ENCODE assay signal across 8 mouse cellular contexts in genomic region chr13:119487880-119488580, GRCm38 (mm10). TPM values are rescaled to one million over a fixed set of nuclear protein-coding genes. Genes with fewer than 3 reads are reported as not detected.
A peak's percentile ranks its signal among the peaks of the same experiment; 100 is the strongest.
DNase-seq lines count a peak whose midpoint lies in the region; ATAC-seq and TF ChIP-seq lines count a peak whose summit lies in the region.

Tmem267 (plus strand) TSS chr13:119488039.
3110070M22Rik (minus strand) TSS chr13:119488383.

- TF ChIP-seq POLR2A in testis, adult 2 months (IDR thresholded peaks at IDR 0.05; ENCODE audit: control insufficient read depth, low read depth, low read length): no peak

- no peaks in the 10 kb centered on the region for H3K4me1 ChIP-seq in embryonic facial prominence, embryonic 14.5 days (ENCODE audit: control insufficient read depth, insufficient read depth, low read length)
- H3K4me1 ChIP-seq in heart, embryonic 12.5 days (replicated peaks): no peaks in the 10 kb centered on the region
- no peaks in the 10 kb centered on the region for H3K4me1 ChIP-seq in kidney, postnatal 0 days (replicated peaks; ENCODE audit: insufficient read depth, low read length)
- H3K4me1 ChIP-seq in neural tube, embryonic 11.5 days (ENCODE audit: control insufficient read depth, insufficient read depth, low read length): no peaks in the 10 kb centered on the region
- peaks cover 2% of the 10 kb centered on the region; the same call in 1 of the 2 replicates for H3K4me1 ChIP-seq in testis, adult 2 months (ENCODE audit: control insufficient read depth, insufficient read depth, low read length)

- no peak for ATAC-seq in embryonic facial prominence, embryonic 14.5 days (ENCODE audit: low read depth)
- no peak for ATAC-seq in heart, embryonic 12.5 days (ENCODE audit: insufficient number of reproducible peaks, low FRiP score)
- no peak for ATAC-seq in kidney, postnatal 0 days (replicated peaks; ENCODE audit: low FRiP score, low read depth)
- ATAC-seq in neural tube, embryonic 11.5 days (ENCODE audit: insufficient read depth, low FRiP score, low TSS enrichment): no peak

- peak; percentile 33 for TF ChIP-seq CTCF in kidney, postnatal 0 days (IDR thresholded peaks at IDR 0.05; ENCODE audit: low read depth)
- no peak for TF ChIP-seq CTCF in testis, adult 2 months (IDR thresholded peaks at IDR 0.05; ENCODE audit: control insufficient read depth, insufficient read depth, insufficient replicate concordance, low read depth, low read length)

- no peak within 1 kb of the TSS; the same call in 1 of the 2 replicates for H3K4me2 ChIP-seq in embryonic facial prominence, embryonic 14.5 days (ENCODE audit: low read depth, low read length)
- peak within 1 kb of the TSS; percentile 11 for H3K4me2 ChIP-seq in heart, embryonic 12.5 days
- H3K4me2 ChIP-seq in kidney, postnatal 0 days (ENCODE audit: low read length): no peak within 1 kb of the TSS; the same call in 1 of the 2 replicates
- peak within 1 kb of the TSS; percentile 2 for H3K4me2 ChIP-seq in neural tube, embryonic 11.5 days (ENCODE audit: low read depth)

- peak; percentile 80 for DNase-seq in 3134 (ENCODE audit: extremely low read depth, insufficient read length, low spot score)
- DNase-seq in adrenal gland, postnatal 10 days: peak; percentile 94
- peak; percentile 91 for DNase-seq in embryonic facial prominence, embryonic 14.5 days (ENCODE audit: low spot score)
- DNase-seq in kidney, postnatal 0 days (ENCODE audit: low spot score): peak; percentile 67
- DNase-seq in liver: peak; percentile 80
- DNase-seq in neural tube, embryonic 11.5 days (ENCODE audit: low spot score): peak; percentile 89

- H3K9ac ChIP-seq in embryonic facial prominence, embryonic 14.5 days (ENCODE audit: low read depth, low read length): no peak within 1 kb of the TSS
- 0 out of 2 replicates have a peak within 1 kb of the TSS, but pooled peaks have one; percentile 1 for H3K9ac ChIP-seq in heart, embryonic 12.5 days
- H3K9ac ChIP-seq in kidney, postnatal 0 days (ENCODE audit: low read depth, low read length): no peak within 1 kb of the TSS; the same call in 1 of the 2 replicates
- H3K9ac ChIP-seq in neural tube, embryonic 11.5 days (ENCODE audit: low read length): peak within 1 kb of the TSS; percentile 1; the same call in 1 of the 2 replicates

- peaks cover 5% of the 10 kb centered on the region for H3K9me3 ChIP-seq in embryonic facial prominence, embryonic 14.5 days (ENCODE audit: control insufficient read depth, low read length)
- peaks cover 14% of the 10 kb centered on the region for H3K9me3 ChIP-seq in heart, embryonic 12.5 days (replicated peaks)
- no peaks in the 10 kb centered on the region; the same call in 1 of the 2 replicates for H3K9me3 ChIP-seq in kidney, postnatal 0 days (replicated peaks; ENCODE audit: low read length)
- H3K9me3 ChIP-seq in neural tube, embryonic 11.5 days (ENCODE audit: control insufficient read depth, low read length): peaks cover 17% of the 10 kb centered on the region

- peaks cover 35% of the 10 kb centered on the region for H3K36me3 ChIP-seq in embryonic facial prominence, embryonic 14.5 days (ENCODE audit: control insufficient read depth, insufficient read depth, low read length)
- H3K36me3 ChIP-seq in heart, embryonic 12.5 days: peaks cover 31% of the 10 kb centered on the region
- H3K36me3 ChIP-seq in kidney, postnatal 0 days (ENCODE audit: insufficient read depth, low read length): 0 out of 2 replicates have a peak, but pooled peaks cover 19% of the 10 kb centered on the region
- peaks cover 7% of the 10 kb centered on the region for H3K36me3 ChIP-seq in neural tube, embryonic 11.5 days (ENCODE audit: control insufficient read depth, insufficient read depth, low read length)
- peaks cover 1% of the 10 kb centered on the region; the same call in 1 of the 2 replicates for H3K36me3 ChIP-seq in testis, adult 2 months (ENCODE audit: control insufficient read depth, insufficient read depth, low read length)

- no peaks in the 10 kb centered on the region for H3K27me3 ChIP-seq in embryonic facial prominence, embryonic 14.5 days (replicated peaks; ENCODE audit: control insufficient read depth, insufficient read depth, low read length)
- H3K27me3 ChIP-seq in heart, embryonic 12.5 days (replicated peaks): no peaks in the 10 kb centered on the region
- H3K27me3 ChIP-seq in kidney, postnatal 0 days (ENCODE audit: insufficient read depth, low read length): no peaks in the 10 kb centered on the region
- H3K27me3 ChIP-seq in neural tube, embryonic 11.5 days (ENCODE audit: control insufficient read depth, insufficient read depth, low read length): no peaks in the 10 kb centered on the region
- H3K27me3 ChIP-seq in testis, adult 2 months (ENCODE audit: control insufficient read depth, insufficient read depth, low read length): no peaks in the 10 kb centered on the region

- no peak within 1 kb of the TSS for H3K4me3 ChIP-seq in embryonic facial prominence, embryonic 14.5 days (ENCODE audit: low read depth, low read length)
- H3K4me3 ChIP-seq in heart, embryonic 12.5 days: no peak within 1 kb of the TSS
- H3K4me3 ChIP-seq in kidney, postnatal 0 days (replicated peaks; ENCODE audit: low read depth, low read length): no peak within 1 kb of the TSS
- no peak within 1 kb of the TSS for H3K4me3 ChIP-seq in neural tube, embryonic 11.5 days (ENCODE audit: low read depth, low read length)
- no peak within 1 kb of the TSS; the same call in 1 of the 2 replicates for H3K4me3 ChIP-seq in testis, adult 2 months (ENCODE audit: control insufficient read depth, low read depth, low read length)

- 74% methylated on average over 86 of the region's 87 CpGs for WGBS in embryonic facial prominence, embryonic 14.5 days
- WGBS in heart, embryonic 12.5 days: 79% methylated on average over 87 of the region's 87 CpGs
- WGBS in kidney, postnatal 0 days: 60% methylated on average over 87 of the region's 87 CpGs
- 72% methylated on average over 87 of the region's 87 CpGs for WGBS in neural tube, embryonic 11.5 days

- H3K27ac ChIP-seq in embryonic facial prominence, embryonic 14.5 days (replicated peaks; ENCODE audit: low read depth, low read length): peak within 1 kb of the TSS; percentile 79
- no peak within 1 kb of the TSS for H3K27ac ChIP-seq in heart, embryonic 12.5 days (ENCODE audit: poor library complexity, severe bottlenecking)
- no peak within 1 kb of the TSS for H3K27ac ChIP-seq in kidney, postnatal 0 days
- H3K27ac ChIP-seq in neural tube, embryonic 11.5 days (ENCODE audit: low read depth, low read length): 0 out of 2 replicates have a peak within 1 kb of the TSS, but pooled peaks have one; percentile 23
- peak within 1 kb of the TSS; percentile 91 for H3K27ac ChIP-seq in testis, adult 2 months (ENCODE audit: control insufficient read depth, insufficient read depth, low read depth, low read length)

RNA-seq across cellular contexts. Expression of gene Tmem267, which starts in this region (rescaled TPM):
- 10 to 100 TPM in 1 of 2 experiments, 1 to 10 TPM in 1; 9.1 to 15.7 TPM for total RNA-seq in adrenal gland, postnatal 10 days (2021)
- polyA plus RNA-seq in embryonic facial prominence, embryonic 14.5 days (2014; fragmentation: Nextera tagmentation; extraction: Ambion mirVana): 1.5 and 2.3 TPM in 2 replicates
- polyA plus RNA-seq in heart, embryonic 12.5 days (2016; fragmentation: Nextera tagmentation; extraction: Ambion mirVana): 0.95 and 1.7 TPM in 2 replicates
- 1.6 and 1.8 TPM in 2 replicates for polyA plus RNA-seq in kidney, postnatal 0 days (2015; fragmentation: Nextera tagmentation; extraction: Ambion mirVana)
- polyA plus RNA-seq in neural tube, embryonic 11.5 days (2014; fragmentation: Nextera tagmentation; extraction: Ambion mirVana): 1.5 and 2.3 TPM in 2 replicates
- 302 and 309 TPM in 2 replicates for polyA plus RNA-seq in testis, adult 2 months (2012; rRNA removed)

RNA-seq across cellular contexts. Expression of gene 3110070M22Rik, which starts in this region (rescaled TPM):
- 1 to 10 TPM; 1.2 to 2.9 TPM for total RNA-seq in adrenal gland, postnatal 10 days (2021)
- polyA plus RNA-seq in embryonic facial prominence, embryonic 14.5 days (2014; fragmentation: Nextera tagmentation; extraction: Ambion mirVana): 0.50 and 2.6 TPM in 2 replicates
- 0.65 and 1.0 TPM in 2 replicates for polyA plus RNA-seq in heart, embryonic 12.5 days (2016; fragmentation: Nextera tagmentation; extraction: Ambion mirVana)
- polyA plus RNA-seq in kidney, postnatal 0 days (2015; fragmentation: Nextera tagmentation; extraction: Ambion mirVana): 0.91 and 1.9 TPM in 2 replicates
- 1.1 and 1.3 TPM in 2 replicates for polyA plus RNA-seq in neural tube, embryonic 11.5 days (2014; fragmentation: Nextera tagmentation; extraction: Ambion mirVana)
- polyA plus RNA-seq in testis, adult 2 months (2012; rRNA removed): 154 and 184 TPM in 2 replicates

Comparison
In these comparisons a context has a peak if more than half of its experiments do, and no peak if none do; other contexts are left out.
1. RNA of gene Tmem267 (polyA plus RNA-seq): 302 to 309 TPM in testis, adult 2 months; 1.6 to 1.8 TPM in kidney, postnatal 0 days, 0.95 to 1.7 TPM in heart, embryonic 12.5 days, 1.5 to 2.3 TPM in embryonic facial prominence, embryonic 14.5 days and 1.5 to 2.3 TPM in neural tube, embryonic 11.5 days; every median in the first group is over 10 times any median in the second.
2. RNA of gene 3110070M22Rik (polyA plus RNA-seq): 154 to 184 TPM in testis, adult 2 months; 0.91 to 1.9 TPM in kidney, postnatal 0 days, 1.1 to 1.3 TPM in neural tube, embryonic 11.5 days, 0.65 to 1.0 TPM in heart, embryonic 12.5 days and 0.50 to 2.6 TPM in embryonic facial prominence, embryonic 14.5 days; every median in the first group is over 10 times any median in the second.
3. H3K27ac ChIP-seq: peak in embryonic facial prominence, embryonic 14.5 days (single experiment), neural tube, embryonic 11.5 days (single experiment) and testis, adult 2 months (single experiment); none in heart, embryonic 12.5 days (single experiment) and kidney, postnatal 0 days (single experiment).
4. H3K4me2 ChIP-seq: peak in heart, embryonic 12.5 days (single experiment) and neural tube, embryonic 11.5 days (single experiment); none in embryonic facial prominence, embryonic 14.5 days (single experiment) and kidney, postnatal 0 days (single experiment).
5. H3K9ac ChIP-seq: peak in heart, embryonic 12.5 days (single experiment) and neural tube, embryonic 11.5 days (single experiment); none in embryonic facial prominence, embryonic 14.5 days (single experiment) and kidney, postnatal 0 days (single experiment).
6. Peak in every context shown above with its lines, with median percentiles within 50 percentile points of each other: DNase-seq.